Mouse (Mus musculus): ENCODE data around the gene Ly6g6d. TPM values are rescaled to one million over a fixed set of nuclear protein-coding genes. Genes with fewer than 3 reads are reported as not detected.

The Ly6g6d gene
- polyA plus RNA-seq, 1 experiment = not detected

- 51% methylated on average over 11 of the region's 11 CpGs for WGBS
- Histone ChIP-seq H3K27ac (ENCODE audit: insufficient read depth, low read depth, low read length) (no peak overlapping the region), H3K4me3 (ENCODE audit: insufficient read depth, low read depth, low read length) (no peak overlapping the region)
Observed at GRCm38 (mm10) chr17:35048149-35048931, 29.5 kb downstream of the Ly6g6d start.

DNA sequence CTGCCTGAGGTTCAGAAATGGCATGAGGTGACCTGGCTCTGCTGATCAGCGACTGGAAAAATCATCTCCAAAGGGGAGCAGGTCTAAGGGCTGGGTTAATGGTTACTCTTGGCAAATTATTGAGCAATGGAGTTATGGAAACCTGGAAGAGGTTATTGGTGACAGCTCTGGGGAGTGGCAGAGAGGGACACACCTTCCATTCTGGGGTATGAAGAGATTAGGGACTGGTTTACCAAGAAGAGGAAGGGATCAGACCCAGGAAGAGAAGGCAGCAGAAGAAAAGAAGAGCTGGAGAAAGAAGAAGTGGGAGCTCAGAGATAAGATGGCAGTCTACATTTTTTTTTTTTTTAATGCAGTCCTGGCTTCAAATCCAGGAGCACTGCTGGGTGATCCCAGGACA is 30.2 kb downstream of the Ly6g6d start:
- peaks cover 33% of the 10 kb centered on the region for H3K4me1 ChIP-seq (ENCODE audit: control insufficient read depth, insufficient read depth, low read length)
- H3K4me3 ChIP-seq (ENCODE audit: insufficient read depth, low read depth, low read length) = no peak overlapping the region
- H3K27ac ChIP-seq (ENCODE audit: insufficient read depth, low read depth, low read length) = no peak overlapping the region
- WGBS = 61% methylated on average over 1 of the region's 1 CpGs
- no peak for TF ChIP-seq POLR2A (IDR thresholded peaks at IDR 0.05; ENCODE audit: insufficient read depth, low read depth, low read length)
- no peak for TF ChIP-seq CTCF (IDR thresholded peaks at IDR 0.05; ENCODE audit: insufficient read depth, low read depth, low read length)

More at GRCm38 (mm10) chr17:35048149-35048931, 29.5 kb downstream of the Ly6g6d start:
- no peak for TF ChIP-seq POLR2A (IDR thresholded peaks at IDR 0.05; ENCODE audit: insufficient read depth, low read depth, low read length)
- TF ChIP-seq CTCF (IDR thresholded peaks at IDR 0.05; ENCODE audit: insufficient read depth, low read depth, low read length) = no peak
- peaks cover 33% of the 10 kb centered on the region for H3K4me1 ChIP-seq (ENCODE audit: control insufficient read depth, insufficient read depth, low read length)

- Histone ChIP-seq H3K27ac (ENCODE audit: insufficient read depth, low read depth, low read length) (no peak within 1 kb of the TSS), H3K4me1 (ENCODE audit: control insufficient read depth, insufficient read depth, low read length) (peaks cover 31% of the 10 kb centered on the region), H3K4me3 (ENCODE audit: insufficient read depth, low read depth, low read length) (peak within 1 kb of the TSS; percentile 73)
- 2% methylated on average over 33 of the region's 33 CpGs for WGBS
- TF ChIP-seq CTCF (IDR thresholded peaks at IDR 0.05; ENCODE audit: insufficient read depth, low read depth, low read length) = no peak
- no peak for TF ChIP-seq POLR2A (IDR thresholded peaks at IDR 0.05; ENCODE audit: insufficient read depth, low read depth, low read length)
Observed at GRCm38 (mm10) chr17:35046681-35047455, 31.0 kb downstream of the Ly6g6d start, which contains the start of gene Msh5. Gene Msh5 (minus strand): TSS chr17:35046745.

DNA sequence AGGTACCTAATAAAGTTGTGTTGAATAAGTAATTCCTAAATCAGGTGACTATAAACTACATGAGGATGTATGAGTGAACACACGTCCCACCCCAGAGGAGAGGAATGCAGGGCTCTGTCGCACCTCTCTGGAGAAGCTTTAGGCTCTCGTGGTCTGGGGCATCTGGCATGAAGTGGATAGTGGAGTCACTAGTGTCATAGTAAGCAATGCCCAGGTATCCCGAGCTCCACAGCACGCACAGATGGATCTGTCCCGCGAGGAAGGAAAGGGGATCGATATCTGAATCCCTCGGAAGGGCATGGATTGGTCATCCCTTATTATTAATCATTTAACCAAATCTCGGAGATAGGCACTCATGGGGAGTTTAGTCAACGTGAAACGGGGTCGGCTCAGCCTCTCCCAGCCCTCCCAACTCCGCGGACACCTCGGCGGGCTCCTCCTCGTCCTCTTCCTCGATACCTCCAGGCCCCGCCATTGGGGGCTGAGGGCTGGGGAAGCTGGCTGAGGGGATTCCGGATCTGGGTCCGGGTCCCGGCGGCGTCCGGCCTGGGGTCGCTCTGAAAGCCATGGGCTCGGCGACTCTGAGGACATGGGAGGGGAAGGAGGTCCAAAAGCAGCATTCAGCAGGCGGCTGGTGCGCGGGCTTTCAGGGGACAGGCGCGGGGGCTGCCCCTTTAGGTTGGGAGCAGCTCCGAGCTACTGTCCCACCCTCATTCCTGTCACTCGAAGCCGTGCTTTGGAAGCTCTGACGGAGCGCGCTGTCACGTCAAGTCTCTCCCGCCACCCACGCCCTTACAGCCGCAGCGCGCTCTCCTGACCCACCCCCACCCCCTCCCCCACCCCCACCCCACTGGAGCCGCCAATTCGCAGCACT is 31.8 kb downstream of the Ly6g6d start:
- H3K4me3 ChIP-seq (ENCODE audit: insufficient read depth, low read depth, low read length) = peak overlapping the region; percentile 73
- 6% methylated on average over 48 of the region's 48 CpGs for WGBS
- peaks cover 23% of the 10 kb centered on the region for H3K4me1 ChIP-seq (ENCODE audit: control insufficient read depth, insufficient read depth, low read length)
- no peak overlapping the region for H3K27ac ChIP-seq (ENCODE audit: insufficient read depth, low read depth, low read length)
- TF ChIP-seq CTCF (IDR thresholded peaks at IDR 0.05; ENCODE audit: insufficient read depth, low read depth, low read length) = no peak
- TF ChIP-seq POLR2A (IDR thresholded peaks at IDR 0.05; ENCODE audit: insufficient read depth, low read depth, low read length) = no peak

- WGBS = 89% methylated on average over 7 of the region's 7 CpGs
- no peak for TF ChIP-seq CTCF (IDR thresholded peaks at IDR 0.05; ENCODE audit: insufficient read depth, low read depth, low read length)
- no peak for TF ChIP-seq POLR2A (IDR thresholded peaks at IDR 0.05; ENCODE audit: insufficient read depth, low read depth, low read length)
- Histone ChIP-seq H3K27ac (ENCODE audit: insufficient read depth, low read depth, low read length) (no peak overlapping the region), H3K4me3 (ENCODE audit: insufficient read depth, low read depth, low read length) (no peak overlapping the region), H3K4me1 (ENCODE audit: control insufficient read depth, insufficient read depth, low read length) (peaks cover 17% of the 10 kb centered on the region)
Observed at GRCm38 (mm10) chr17:35044904-35045806, 32.7 kb downstream of the Ly6g6d start.

DNA sequence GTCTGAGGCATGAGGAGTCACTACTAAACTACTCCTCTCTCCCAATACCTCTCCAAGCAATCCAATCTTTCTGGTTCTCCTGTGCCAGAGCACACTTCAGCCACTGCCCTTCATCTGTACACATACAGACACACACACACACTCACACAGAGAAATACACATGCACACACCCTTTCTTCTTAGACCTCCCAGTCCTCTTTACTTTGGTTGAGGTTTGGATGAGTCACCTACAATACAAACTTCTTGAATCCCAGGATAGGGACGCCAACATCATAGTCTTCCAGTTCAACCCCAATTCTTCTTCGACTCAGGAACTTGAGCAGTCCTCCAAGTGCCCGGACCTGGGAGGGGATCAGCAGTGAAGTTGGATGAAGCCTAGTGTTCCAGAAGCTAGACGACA is 34.1 kb downstream of the Ly6g6d start:
- no peak for TF ChIP-seq CTCF (IDR thresholded peaks at IDR 0.05; ENCODE audit: insufficient read depth, low read depth, low read length)
- no peak for TF ChIP-seq POLR2A (IDR thresholded peaks at IDR 0.05; ENCODE audit: insufficient read depth, low read depth, low read length)
- no peak overlapping the region for H3K27ac ChIP-seq (ENCODE audit: insufficient read depth, low read depth, low read length)
- WGBS = 84% methylated on average over 4 of the region's 4 CpGs
- no peak overlapping the region for H3K4me3 ChIP-seq (ENCODE audit: insufficient read depth, low read depth, low read length)
- H3K4me1 ChIP-seq (ENCODE audit: control insufficient read depth, insufficient read depth, low read length) = peaks cover 10% of the 10 kb centered on the region

- TF ChIP-seq POLR2A (IDR thresholded peaks at IDR 0.05; ENCODE audit: insufficient read depth, low read depth, low read length) = no peak
- no peak for TF ChIP-seq CTCF (IDR thresholded peaks at IDR 0.05; ENCODE audit: insufficient read depth, low read depth, low read length)
- no peaks in the 10 kb centered on the region for H3K4me1 ChIP-seq (ENCODE audit: control insufficient read depth, insufficient read depth, low read length)
- H3K4me3 ChIP-seq (ENCODE audit: insufficient read depth, low read depth, low read length) = no peak overlapping the region
- H3K27ac ChIP-seq (ENCODE audit: insufficient read depth, low read depth, low read length) = no peak overlapping the region
- 78% methylated on average over 11 of the region's 11 CpGs for WGBS
Observed at GRCm38 (mm10) chr17:35039121-35039873, 38.6 kb downstream of the Ly6g6d start.

Data from olfactory bulb, adult 2 months (tissue).